Mouse (Mus musculus) urinary bladder, adult 18-20 months (tissue): ENCODE results near the gene Tmem164.
A peak's percentile ranks its signal among the peaks of the same experiment; 100 is the strongest.
"Not testable (repeated sequence)": the region's sequence is repeated elsewhere in the genome, so short reads cannot be mapped to it uniquely, and the experiment has no call there.

Experiments
- DNase-seq, 2 experiments: peaks; one replicate each; pipeline ENCODE4 v3.0.0; 2022; ENCODE audit warnings: low spot score in 2 of 2, mixed read lengths in 2 of 2

Tmem164 gene

GRCm38 (mm10) chrX:142681056-142681615, at the start of gene Tmem164:
Gene Tmem164, plus strand, starts transcription at chrX:142681406.
- peak; percentile 56 to 80 for DNase-seq

- not testable (repeated sequence) for DNase-seq
Measured at GRCm38 (mm10) chrX:142632990-142633389, 48.2 kb upstream of the Tmem164 start.

- DNase-seq: no peak
Measured at GRCm38 (mm10) chrX:142647202-142647601, 34.0 kb upstream of the Tmem164 start.

GRCm38 (mm10) chrX:142650117-142650764, 31.0 kb upstream of the Tmem164 start:
- no peak for DNase-seq

- DNase-seq: no peak
Measured at GRCm38 (mm10) chrX:142664704-142665422, 16.3 kb upstream of the Tmem164 start.

- DNase-seq: no peak
Measured at GRCm38 (mm10) chrX:142665423-142665805, 15.8 kb upstream of the Tmem164 start.

GRCm38 (mm10) chrX:142669312-142670091, 11.7 kb upstream of the Tmem164 start:
- no peak for DNase-seq

GRCm38 (mm10) chrX:142670121-142670520, 11.1 kb upstream of the Tmem164 start:
- no peak for DNase-seq

GRCm38 (mm10) chrX:142671141-142671540, 10.1 kb upstream of the Tmem164 start:
- DNase-seq: no peak

- no peak for DNase-seq
Measured at GRCm38 (mm10) chrX:142672701-142673100, 8.5 kb upstream of the Tmem164 start.

- no peak for DNase-seq
Measured at GRCm38 (mm10) chrX:142677193-142677592, 4.0 kb upstream of the Tmem164 start.

GRCm38 (mm10) chrX:142678499-142679474, 2.4 kb upstream of the Tmem164 start:
- DNase-seq: no peak

GRCm38 (mm10) chrX:142679502-142680250, 1.5 kb upstream of the Tmem164 start:
- no peak for DNase-seq

GRCm38 (mm10) chrX:142680391-142681055, 683 bp upstream of the Tmem164 start:
- peak in 1 of 2 experiments; percentile 39 for DNase-seq

- DNase-seq: peak in 1 of 2 experiments; percentile 43
Measured at GRCm38 (mm10) chrX:142681616-142682141, 473 bp downstream of the Tmem164 start.

GRCm38 (mm10) chrX:142682176-142682820, 1.1 kb downstream of the Tmem164 start:
- peak in 1 of 2 experiments; percentile 22 for DNase-seq

GRCm38 (mm10) chrX:142682990-142683389, 1.8 kb downstream of the Tmem164 start:
- peak in 1 of 2 experiments; percentile 9 for DNase-seq

GRCm38 (mm10) chrX:142684674-142685073, 3.5 kb downstream of the Tmem164 start:
- DNase-seq: no peak

GRCm38 (mm10) chrX:142685676-142686075, 4.5 kb downstream of the Tmem164 start:
- no peak for DNase-seq
